Mouse (Mus musculus) CH12.LX (cell line): Measurements from ENCODE around the gene Higd1c.

Experiments used
- CTCF ChIP-seq, 2 experiments: IDR thresholded peaks in 1 of 2; conservative IDR thresholded peaks in 1 of 2; 2 replicates each; pipeline ENCODE4 v1.5.1; 2011 to 2012; ENCODE audit warnings: low read depth in 2 of 2, low read length in 2 of 2, improper control_type of control experiment in 1 of 2, inconsistent platforms in 1 of 2, mild to moderate bottlenecking in 1 of 2, moderate library complexity in 1 of 2
- MAFK ChIP-seq: IDR thresholded peaks from 2 replicates; pipeline ENCODE4 v1.6.1; 2011; ENCODE audit warnings: low read length, improper control_type of control experiment; ENCODE audit not compliant: insufficient replicate concordance
- MEF2A ChIP-seq: IDR thresholded peaks from 2 replicates; pipeline ENCODE4 v1.6.1; 2014; ENCODE audit warnings: low read depth, mild to moderate bottlenecking, inconsistent platforms, low read length, improper control_type of control experiment, borderline replicate concordance
- MXI1 ChIP-seq: IDR thresholded peaks from 2 replicates; pipeline ENCODE4 v1.6.1; 2011; ENCODE audit warnings: mild to moderate bottlenecking, low read depth, low read length, improper control_type of control experiment
- POLR2A ChIP-seq: IDR thresholded peaks from 2 replicates; pipeline ENCODE4 v1.6.1; 2011; ENCODE audit warnings: low read depth, mild to moderate bottlenecking, improper control_type of control experiment, low read length
- UBTF ChIP-seq: IDR thresholded peaks from 2 replicates; pipeline ENCODE4 v1.6.1; 2012; ENCODE audit warnings: low read depth, mild to moderate bottlenecking, inconsistent platforms, low read length, improper control_type of control experiment, moderate library complexity

- TF ChIP-seq POLR2A (no peak), CTCF (conservative IDR thresholded peaks at IDR 0.05 in 1 of 2, IDR thresholded peaks at IDR 0.05 in 1 of 2; ENCODE audit: low read depth in 2 of 2, low read length in 2 of 2) (no peak), MEF2A (no peak), UBTF (no peak), MXI1 (no peak), MAFK (no peak)
These were observed 37.5 kb downstream of the Higd1c start for GRCm38 (mm10) chr15:100401811-100402210.
